Mouse (Mus musculus): ENCODE results near the gene Sdr9c7.
"Not testable (repeated sequence)": the region's sequence is repeated elsewhere in the genome, so short reads cannot be mapped to it uniquely, and the experiment has no call there.

The Sdr9c7 gene

DNA sequence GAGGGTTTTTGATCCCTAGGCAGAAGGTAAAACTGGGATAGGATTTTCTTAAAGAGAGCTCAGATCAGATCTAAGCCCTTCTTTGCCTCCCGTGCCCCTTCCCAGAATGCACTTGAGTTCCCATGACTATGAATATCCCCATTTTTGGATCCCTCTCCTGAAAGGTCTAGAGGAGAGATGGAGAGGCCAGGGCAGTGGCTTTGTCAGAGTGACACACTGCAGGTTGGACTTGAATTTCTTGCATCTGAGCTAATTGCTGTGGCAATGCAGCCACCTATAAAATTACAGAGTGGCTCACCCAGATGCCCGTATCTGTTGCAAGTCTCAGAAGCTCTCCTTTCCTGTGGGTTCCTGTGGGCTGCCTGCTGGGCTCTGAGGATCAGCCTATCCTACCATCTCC is at the start of gene Sdr9c7:
TSS of gene Sdr9c7 (plus strand) at position 301 of the 400 bp plus-strand sequence.
- no peak for DNase-seq

DNA sequence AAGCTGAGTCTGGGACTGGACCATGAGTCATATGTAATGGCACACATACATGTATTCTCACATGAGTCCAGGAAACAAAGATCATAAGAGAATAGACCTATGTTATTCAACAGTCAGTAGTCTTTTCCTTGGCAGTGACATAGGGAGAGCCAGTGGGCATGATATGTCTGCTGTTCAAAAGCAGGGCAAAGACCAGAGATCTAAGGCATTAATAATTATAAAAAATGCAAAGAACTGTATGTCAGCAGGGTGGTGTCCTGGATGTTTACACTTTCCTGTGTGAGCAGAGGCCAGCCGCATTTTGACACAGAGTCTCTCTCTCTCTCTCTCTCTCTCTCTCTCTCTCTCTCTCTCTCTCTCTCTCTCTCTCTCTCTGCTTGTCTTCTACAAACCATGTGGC is 48.7 kb upstream of the Sdr9c7 start, which contains the start of gene Rdh19:
TSS of gene Rdh19 (plus strand) at position 301 of the 400 bp plus-strand sequence.
- DNase-seq, result no peak

DNA sequence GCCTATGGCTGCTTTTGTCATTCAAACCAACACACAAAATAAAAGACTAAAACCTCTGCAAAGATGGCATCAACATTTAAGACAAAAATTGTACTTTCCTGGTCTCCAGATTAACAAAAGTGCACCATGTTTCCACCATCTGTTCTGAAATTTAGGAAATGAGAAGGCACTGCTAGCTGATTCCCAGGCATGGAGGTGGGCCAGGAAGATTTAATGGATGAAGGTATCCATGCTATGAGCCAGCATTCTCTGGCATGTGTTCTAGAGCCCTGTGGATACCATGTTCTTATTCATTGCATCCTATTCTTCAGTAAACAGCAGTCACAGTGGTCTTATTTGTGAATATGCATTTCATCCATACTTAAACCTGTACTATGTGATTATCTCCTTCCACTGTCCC is 41.9 kb upstream of the Sdr9c7 start:
- peak; percentile 51 to 59 for DNase-seq

DNA sequence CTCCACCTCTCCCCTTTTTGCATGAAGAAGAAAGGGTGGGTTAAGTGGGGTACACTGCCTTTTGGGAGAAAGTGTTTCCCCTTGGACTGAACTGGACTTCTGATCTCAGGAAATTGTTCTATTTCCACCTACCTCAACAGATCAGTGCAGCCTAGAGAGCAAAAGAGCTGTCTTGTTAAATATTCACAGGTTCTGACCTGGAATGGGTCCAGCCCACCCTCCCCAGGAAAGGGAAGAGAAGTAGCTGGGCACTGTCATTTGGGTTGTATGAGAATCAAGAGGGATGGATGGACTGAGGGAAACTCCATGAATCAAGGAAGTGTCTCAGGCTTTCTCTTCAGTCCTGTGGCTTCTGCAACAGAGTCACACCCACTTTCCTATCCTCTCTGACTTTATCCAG is 33.4 kb upstream of the Sdr9c7 start:
- no peak for DNase-seq

DNA sequence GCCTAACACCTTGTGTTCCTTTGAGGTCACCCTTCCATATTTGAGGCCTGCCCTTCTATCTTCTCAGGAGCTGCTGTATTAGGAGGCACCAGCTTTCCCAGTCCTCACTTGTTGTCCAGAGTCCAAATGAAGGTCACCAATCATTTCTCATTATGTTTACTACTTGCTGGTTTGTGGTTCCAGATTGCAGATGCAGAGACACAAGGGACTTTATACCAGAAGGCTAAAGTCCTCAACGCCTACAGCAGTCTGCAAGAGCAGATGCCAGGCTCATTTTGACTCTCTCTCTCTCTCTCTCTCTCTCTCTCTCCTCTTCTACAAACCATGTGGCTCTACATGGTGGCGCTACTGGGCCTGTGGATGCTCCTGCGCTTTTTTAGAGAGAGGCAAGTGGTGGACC is 32.1 kb upstream of the Sdr9c7 start, which contains the start of gene Rdh16f2:
TSS of gene Rdh16f2 (plus strand) at position 243 of the 400 bp plus-strand sequence.
- no peak for DNase-seq

DNA sequence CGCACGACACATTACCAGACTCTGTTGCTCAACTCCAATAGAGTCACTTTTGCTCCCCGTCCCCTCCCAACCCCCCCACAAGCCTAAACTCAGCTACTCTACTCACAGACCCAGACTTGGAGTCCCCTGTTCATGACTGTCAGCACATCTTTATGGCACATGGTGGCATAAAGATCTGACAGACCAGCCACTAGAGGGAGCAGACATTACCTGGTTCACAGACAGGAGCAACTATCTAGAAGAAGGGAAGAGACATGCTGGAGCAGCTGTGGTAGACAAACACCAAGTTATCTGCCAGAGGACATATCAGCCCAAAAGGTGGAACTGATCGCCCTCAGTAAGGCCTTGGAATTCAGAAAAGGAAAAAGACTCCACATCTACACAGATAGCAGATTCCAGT is 25.8 kb upstream of the Sdr9c7 start:
- DNase-seq, result peak in 1 of 2 experiments; percentile 7

DNA sequence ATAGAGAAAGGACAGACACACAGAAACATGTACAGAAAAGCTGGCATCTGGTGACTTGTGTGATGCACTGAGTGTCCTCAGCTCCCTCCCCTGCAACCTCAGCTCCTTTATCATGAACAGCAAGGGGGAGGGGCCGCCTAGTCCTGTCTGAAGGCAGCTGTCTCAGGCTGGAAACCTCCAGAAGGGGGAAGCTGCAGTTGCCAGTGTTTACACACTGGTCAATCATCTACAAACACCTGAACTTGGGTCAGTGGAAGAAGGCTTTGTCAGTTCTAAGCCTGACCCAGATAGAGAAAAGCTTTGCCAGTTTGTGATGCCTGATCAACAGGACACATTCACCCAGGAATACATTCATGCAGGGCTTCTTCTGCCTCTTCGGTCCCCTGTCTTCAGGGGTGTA is 20.6 kb upstream of the Sdr9c7 start:
- DNase-seq, result no peak

DNA sequence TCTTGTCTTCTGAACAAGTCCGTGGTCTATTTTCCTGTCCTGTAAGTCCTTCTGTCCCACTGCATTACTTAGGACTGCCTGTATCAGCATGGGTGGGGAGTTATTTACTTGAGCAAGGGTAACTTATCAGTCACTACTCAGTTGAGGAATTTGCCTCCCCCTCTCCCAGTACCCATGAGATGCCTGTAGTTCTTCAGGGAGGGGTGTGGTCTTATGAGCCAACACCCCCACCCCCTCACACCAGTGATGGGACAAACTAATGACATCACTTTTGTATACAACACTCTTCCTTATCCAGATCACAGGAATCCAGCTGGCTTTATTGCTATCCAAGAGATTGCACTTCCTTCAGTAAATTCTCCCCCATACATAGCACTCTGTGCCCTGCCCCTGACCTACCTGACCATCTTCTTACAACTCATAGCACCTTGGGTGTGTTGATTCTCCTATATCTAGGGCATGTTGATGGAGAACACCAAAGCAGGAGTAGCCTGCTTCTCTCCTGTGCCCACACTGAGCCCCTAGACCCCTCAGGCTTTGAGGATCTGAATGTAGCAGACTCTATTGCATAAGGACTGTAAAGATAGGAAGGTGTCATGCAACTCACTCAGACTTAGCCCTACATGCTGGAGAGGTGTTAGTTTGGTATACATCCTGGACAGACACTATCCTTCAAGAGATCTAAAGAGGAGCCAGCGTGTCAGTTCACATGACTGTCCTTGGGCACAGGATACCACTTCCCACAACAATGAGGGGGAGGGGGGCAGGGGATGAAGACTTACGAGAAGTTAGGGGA is 19.9 kb upstream of the Sdr9c7 start:
- DNase-seq, result no peak

DNA sequence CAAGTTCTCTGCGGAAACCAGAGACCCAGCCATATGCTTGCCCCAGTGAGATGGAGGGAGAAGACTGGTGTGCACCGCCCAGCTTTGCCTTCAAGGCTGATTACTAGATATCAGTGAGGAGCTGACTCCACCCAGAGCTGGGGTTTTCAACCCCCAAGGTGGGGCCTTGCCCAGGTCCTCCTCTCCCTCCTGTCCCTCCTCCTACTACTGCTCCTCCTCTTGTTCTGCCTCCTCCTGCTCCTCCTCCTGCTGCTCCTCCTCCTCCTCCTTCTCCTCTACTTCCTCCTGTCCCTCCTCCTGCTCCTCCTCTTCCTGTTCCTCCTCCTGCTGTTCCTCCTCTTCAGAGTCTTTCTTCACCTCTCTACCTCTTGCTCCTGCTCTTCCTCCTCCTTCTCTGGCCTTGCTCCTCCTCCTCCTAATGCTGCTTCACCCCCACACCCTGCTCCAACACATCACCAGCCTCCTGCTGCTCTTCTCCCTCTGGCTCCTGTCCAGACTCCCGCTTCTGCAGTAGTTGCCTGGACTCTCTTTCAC is 19.1 kb upstream of the Sdr9c7 start:
- no peak for DNase-seq

DNA sequence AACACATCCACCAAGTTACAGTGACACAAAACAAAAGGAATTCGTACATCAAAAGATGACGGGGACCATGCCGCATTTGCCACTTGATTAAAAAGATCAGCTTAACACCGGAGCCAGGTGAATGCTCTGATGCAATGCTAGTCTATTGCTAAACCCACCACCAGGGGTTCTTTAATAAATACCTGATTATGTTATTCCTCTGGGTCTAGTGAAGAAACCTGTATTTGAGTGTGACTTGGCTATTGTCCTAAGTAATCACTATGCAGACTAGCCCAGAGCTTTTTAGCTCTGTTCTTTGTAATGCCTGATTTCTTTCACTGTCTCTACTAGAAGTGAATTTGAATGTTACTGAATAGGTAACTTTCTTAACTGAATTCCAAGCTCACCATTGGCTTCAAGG is 17.3 kb upstream of the Sdr9c7 start:
- no peak for DNase-seq

DNA sequence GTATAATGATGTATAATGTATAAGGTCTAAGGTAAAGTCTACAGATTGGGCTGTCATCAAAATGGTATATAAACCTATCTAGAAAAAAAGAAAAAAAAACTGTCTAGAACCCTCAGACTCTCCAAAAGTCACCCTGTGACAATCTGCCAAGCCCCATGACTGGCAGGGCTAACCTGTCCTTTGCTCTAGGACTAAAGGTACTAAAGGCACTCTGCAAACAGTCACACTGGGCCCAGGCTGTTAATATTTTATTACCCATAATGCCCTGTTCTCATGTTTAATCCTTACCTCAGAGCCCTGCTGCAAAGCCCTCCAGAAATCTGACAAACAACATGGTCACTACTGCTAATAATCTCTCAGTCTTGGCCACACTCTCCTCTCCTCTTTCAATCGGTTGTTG is 11.8 kb upstream of the Sdr9c7 start:
- DNase-seq, result no peak

DNA sequence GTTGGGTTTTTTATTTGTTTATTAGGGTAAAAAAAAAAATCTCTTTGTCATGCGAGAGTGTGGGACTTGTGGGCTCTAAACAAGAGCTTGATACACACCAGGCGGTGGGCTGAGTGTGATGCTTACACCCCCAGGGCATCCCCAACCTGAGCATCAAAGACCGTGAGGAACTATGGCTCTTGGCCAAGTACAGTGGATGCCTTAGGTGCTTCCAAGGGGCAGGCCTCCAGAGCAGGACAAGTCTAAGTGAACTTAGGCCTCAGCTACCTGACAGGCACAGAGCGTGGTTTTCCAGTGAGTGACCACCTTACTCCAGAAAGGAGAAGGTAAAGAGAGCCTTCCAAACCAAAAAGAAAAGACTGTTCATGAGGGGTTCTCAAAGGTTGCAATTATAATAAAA is 11.3 kb upstream of the Sdr9c7 start:
- no peak for DNase-seq

DNA sequence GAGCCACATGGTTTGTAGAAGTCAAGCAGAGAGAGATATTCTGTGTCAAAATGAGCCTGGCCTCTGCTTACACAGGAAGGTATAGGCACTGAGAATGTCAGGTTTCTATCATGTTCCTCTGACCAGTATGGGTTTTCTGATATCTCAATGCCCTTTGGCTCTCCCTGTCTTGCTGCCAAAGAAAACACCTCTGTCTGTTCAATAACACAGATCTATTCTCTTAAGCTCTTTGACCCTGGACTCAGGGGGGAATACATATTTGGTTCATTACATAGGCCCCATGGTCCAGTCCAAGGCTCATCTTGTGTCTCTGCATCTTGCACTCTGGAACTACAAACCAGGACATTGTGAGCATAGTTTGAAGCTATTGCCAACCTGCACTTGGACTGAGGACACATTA is 9.7 kb upstream of the Sdr9c7 start, which contains the start of gene Rdh7:
TSS of gene Rdh7 (minus strand) at position 213 of the 400 bp plus-strand sequence.
- no peak for DNase-seq

DNA sequence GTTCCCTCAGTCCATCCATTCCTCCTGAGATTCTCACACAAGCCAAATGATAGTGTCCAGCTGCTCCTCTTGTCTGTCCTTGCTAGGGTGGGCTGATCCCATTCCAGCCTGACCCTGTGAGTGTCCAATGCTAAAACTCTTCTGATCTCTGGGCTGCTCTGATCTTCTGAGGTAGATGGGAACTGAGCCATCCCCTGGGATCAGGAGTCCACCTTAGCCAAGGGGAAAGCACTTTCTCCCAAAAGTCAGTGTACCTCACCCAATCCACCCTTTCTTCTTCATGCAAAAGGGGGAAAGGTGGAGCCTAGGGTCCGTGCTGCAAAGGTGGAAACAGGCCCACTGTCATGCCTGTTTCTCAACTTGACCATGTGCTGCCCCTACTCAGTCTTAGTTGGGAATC is 6.8 kb upstream of the Sdr9c7 start:
- no peak for DNase-seq

DNA sequence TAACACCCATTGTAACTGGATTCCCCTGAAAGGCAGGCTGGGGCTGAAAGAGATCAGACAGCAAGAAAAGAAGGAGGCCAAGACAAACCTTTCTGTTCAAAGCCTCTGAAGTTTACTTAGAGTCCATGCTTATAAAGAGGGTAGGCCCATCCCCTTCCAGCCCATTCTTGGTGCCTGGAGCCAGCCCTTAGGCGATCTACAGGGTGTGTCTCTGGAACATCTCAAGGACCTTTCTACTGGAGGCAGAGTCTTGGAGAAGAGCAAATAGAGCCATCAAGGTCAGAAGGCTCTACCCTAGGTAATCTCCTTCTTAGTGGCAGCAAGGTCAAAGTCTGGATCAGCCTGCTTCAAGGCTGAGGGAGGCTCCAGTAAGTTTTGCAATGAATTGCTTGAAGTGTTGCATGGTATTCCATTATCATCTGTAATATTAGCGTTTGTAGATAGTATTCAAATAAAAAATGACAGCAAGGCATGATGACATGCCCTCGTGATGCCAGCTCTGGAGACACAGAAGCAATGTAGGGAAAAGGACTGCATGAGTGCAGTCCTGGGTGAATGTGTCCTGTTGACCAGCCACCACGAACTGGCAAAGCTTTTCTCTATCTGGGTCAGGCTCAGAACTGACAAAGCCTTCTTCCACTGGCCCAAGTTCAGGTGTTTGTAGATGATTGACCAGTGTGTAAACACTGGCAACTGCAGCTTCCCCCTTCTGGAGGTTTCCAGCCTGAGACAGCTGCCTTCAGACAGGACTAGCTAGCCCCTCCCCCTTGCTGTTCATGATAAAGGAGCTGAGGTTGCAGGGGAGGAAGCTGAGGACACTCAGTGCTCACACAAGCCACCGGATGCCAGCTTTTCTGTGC is 4.9 kb upstream of the Sdr9c7 start:
- not testable (repeated sequence) for DNase-seq

DNA sequence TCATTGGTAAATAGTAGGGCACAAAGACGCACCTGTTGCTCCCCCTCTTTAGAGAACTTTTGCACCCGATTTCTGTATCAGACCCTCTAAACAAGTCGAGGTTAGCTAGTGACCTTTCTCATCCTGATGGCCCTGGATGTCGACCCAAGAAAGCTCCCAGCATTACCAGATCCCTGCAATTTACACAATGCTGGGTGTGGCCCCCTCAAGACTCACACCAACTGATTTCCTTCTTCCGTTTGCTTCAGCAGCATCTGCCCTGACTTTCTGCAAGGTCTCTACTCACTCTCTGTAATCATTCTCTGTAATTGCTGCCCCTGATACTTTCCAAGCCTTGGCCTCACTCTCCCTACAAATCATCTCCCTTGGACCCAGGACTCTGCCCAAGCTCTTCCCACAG is 1.6 kb upstream of the Sdr9c7 start:
- DNase-seq, result no peak

DNA sequence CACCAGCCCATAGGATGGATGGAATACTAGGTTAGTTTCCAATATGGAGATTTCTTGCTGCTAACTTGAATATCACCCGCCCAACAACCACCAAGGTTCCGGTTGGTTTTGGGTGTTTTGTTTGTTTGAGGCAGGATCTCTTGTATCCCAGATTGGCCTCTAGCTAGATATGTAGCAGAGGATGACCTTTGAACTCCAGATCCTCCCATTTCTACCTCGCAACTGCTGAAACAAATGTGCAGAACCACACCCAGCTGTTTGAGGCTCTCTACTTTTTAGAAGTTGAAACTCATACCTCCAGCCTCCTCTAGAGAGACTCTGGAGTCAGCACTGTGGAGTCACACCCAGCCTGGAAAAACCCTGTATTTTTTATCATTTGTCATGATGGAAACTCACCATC is 812 bp upstream of the Sdr9c7 start:
- DNase-seq, result no peak

DNA sequence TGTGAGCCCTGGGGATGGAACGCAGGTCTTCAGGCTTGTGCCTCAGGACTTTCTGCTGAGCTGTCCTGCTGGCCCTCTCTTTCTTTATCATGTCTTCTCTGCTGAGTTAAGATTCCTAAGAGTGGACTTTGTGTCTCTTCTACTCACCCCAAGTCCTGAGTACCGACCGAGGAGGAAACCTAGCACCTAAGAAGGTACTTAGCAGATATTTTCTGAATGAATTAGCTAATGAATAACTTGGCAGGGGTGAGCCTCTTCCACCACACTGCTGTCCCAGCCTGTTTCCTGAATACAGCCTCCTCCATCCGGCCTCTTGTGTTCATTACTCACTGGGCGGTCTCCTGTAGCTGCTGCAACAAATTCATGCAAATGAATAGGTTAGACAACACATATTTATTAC is 1.5 kb downstream of the Sdr9c7 start:
- DNase-seq, result no peak

DNA sequence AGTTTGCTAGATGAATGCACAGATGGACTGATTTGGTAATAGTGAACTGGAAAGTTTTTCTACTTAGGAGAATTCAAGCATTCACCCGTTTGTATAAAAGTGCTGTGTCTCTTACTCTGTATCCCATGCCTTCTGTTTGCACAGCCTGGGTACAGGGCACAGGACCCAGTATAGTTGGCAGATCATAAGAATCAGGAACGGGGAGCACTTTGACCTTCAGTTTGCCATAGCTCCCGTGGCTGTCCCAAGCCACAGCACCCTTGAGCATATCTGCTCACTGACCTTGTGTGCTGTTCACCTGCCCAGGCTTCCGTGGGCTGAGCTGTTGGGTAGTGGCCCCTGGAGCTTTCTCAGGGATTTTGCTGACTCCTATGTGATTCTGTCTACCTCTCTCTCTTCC is 3.4 kb downstream of the Sdr9c7 start:
- no peak for DNase-seq

DNA sequence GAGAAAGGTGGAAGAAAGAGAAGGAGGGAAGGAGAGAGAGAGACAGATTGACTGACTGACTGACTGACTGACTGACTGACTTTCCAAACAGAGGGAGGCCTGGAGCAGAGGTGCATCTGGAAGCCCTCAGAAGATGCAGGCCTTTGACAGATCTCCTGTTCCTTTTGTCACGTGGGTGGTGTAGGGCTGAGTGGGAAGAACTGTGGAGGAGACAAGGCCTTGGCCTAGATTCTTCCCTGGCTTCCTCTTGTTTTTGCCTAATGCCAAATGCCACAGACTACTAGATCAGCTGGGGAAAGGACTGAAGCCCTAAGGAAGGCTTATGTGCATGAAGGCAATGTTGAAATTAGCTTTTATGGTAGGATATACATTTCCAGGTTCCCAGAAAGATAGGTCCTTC is 4.8 kb downstream of the Sdr9c7 start:
- no peak for DNase-seq

DNA sequence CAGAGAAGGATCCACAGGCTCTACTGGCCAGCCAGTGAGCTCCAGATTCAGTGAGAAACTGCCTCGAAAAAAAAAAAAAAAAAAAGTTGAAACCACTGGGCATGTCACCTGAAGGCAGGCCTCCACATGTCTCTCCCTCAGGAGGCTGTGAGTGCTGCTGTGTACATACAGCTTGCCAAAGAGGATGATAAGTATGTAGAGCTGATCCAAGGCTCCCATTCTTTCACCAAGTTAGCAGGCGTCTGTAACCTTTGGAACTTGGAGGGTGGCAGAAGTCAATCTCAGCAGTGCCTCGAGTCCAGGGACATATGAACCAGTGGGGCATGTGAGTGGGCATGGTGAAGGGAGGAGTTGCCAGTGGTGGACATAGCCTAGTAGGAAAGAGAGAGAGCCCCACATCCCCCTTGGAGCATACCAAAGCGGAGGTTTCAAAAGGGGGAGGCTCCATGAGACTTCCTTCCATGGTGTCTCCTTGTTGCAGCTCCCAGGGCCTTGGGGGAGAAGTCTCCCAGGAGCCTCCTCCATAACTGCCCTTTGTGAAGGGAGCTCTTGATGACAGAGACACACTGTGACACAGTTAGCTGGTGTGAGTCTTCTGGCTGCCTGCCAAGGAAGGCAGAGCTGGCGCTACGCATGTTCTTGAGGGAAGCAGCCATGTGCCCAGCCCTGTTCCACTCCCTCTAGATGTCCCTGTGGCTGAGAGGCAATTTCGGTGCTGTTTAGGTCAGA is 6.6 kb downstream of the Sdr9c7 start:
- DNase-seq, result peak in 1 of 2 experiments; percentile 3

DNA sequence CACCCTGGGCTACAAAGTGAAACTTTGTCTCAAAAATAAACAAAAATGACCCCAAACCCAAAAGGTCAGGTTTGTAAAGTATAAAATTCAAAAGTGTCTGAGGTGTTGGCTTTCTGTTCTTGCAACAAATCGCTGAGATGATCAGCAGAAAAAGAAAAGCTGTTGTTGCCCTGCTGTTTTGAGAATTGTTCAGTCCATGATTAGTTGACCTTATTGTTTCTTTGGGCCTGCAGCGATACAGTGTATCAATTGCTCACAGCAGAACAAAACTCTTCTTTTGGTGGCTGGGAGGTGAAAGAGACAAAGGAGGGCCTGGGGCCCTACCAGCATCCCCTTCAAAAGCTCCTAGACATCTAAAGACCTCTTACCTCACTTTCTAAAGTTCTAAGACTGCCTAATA is 7.8 kb downstream of the Sdr9c7 start:
- no peak for DNase-seq

DNA sequence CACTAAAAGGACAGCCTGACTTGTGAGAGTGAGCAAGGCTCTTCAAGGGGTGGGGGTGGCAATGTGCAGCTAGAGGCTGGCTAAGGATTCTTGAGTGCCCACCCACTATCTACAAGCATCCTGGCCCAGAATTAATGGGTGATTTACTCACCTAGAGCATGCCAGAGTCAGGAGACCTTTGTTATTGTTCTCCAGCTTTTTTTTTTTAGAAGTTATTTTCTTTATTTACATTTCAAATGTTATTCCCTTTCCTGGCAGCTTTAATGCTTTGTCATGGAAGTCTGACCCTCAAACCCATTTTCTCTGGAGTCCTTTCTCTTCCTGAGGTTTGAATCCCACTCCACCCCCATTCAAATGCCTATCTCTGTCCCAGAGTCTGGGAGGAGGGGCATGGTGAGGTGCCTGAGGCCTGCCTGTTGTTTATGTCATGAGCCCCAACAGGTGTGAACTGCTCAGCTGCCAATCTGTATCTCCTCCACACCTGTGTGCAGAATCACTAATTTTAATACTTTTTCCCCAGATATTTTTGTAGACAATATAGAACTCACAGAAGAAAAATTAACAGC is 9.2 kb downstream of the Sdr9c7 start:
- no peak for DNase-seq
